Mouse (Mus musculus) testis, adult 2 months (tissue): ENCODE measurements around the gene Olfr876.

Experiments used
- CTCF ChIP-seq: fragments of 200-500 bp; IDR thresholded peaks from 2 replicates; pipeline ENCODE4 v1.5.1; 2012; ENCODE audit warnings: low read depth, mild to moderate bottlenecking, inconsistent platforms, low read length, moderate library complexity; ENCODE audit not compliant: control insufficient read depth, insufficient read depth, insufficient replicate concordance
- POLR2A ChIP-seq: fragments of 200-500 bp; IDR thresholded peaks from 2 replicates; pipeline ENCODE4 v1.6.1; 2012; ENCODE audit warnings: low read depth, mild to moderate bottlenecking, inconsistent platforms, low read length, moderate library complexity; ENCODE audit not compliant: control insufficient read depth

- TF ChIP-seq CTCF = no peak
- no peak for TF ChIP-seq POLR2A
Observed at GRCm38 (mm10) chr9:37762541-37762940, 40.3 kb upstream of the Olfr876 start.
